Mouse (Mus musculus) right cerebral cortex, postnatal 36 days (tissue): Measurements from ENCODE around the gene Slc25a41.

ENCODE experiments used
- DNase-seq, 2 experiments: peaks; one replicate each; pipeline ENCODE4 v3.0.0; 2022; ENCODE audit warnings: low spot score in 2 of 2, mixed read lengths in 1 of 2

Gene Slc25a41

DNA sequence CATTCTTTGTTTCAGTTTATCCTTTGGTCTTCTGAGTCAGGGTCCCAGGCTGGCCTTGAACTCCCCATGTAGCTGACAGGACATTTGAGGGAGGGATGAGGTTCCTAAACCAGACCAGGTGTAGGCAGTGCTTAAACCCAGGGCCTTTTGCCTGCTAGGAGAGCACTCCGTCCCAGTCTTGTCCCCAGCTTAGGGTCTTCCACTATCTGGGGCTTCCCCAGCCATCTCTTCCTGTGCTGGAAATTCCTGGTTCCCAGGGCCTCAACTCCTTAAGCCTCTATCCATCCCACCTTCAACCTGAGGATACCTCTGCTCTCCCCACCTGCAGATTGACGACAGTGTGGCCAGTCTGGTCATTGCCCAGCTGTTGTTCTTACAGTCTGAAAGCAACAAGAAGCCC is 50.5 kb downstream of the Slc25a41 start:
- no peak for DNase-seq

DNA sequence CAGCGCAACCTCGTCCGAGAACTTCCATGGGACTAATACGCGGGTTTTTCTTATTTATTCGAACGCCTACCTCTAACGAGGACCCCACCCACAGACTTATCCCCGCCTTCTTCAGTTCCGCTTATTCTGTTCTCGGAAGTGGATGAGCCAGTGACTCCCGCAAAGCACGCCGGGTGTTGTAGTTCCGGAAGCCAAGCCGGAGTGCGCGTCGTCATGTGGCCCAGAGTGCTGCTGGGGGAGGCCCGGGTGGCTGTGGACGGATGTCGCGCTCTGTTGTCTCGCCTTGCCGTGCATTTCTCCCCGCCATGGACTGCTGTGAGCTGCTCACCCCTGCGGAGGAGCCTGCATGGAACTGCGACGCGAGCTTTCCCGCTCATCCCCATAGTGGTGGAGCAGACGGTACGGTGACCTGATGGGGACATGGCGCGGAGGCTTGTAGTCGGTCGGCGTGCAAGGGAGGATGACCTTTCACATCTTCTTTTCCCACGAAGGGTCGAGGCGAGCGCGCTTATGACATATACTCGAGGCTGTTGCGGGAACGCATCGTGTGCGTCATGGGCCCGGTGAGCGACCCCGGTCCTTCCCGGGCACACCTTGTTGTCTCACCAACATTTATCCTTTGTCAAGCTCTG is 51.2 kb downstream of the Slc25a41 start, which contains the start of gene Clpp:
TSS of gene Clpp (plus strand) at position 191 of the 632 bp plus-strand sequence.
- peak; percentile 96 to 97 for DNase-seq

DNA sequence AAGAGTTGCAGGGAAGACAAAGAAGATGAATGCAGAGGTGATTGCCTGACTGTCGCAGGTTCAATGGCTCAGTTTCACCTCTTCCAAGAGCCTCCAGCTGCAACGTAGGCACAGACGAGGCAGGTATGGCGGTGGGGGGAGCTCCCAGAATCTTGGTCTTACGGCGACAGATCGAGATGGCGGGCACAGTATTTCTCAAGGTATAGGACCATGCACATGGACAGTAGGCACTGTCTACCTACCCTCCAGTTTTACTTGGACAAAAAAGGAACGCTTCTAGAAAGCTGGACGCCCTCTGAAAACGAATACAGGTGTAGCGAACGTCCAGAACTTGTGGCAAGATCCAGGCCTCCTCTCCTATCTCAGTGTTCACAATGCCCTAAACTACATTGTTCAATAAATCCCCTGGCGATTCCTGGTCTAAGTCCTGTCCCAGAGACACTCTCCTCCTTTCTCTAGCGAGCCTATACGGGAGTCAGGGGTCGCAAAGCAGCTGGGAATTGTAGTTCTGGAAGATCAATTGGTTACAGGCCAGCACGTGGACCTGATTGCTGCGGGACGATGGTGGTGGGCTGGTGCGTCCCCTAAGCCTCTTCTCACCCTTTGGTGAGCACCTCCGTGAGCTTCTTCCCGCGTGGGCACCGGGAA is 51.9 kb downstream of the Slc25a41 start:
- DNase-seq = peak; percentile 75 to 82

DNA sequence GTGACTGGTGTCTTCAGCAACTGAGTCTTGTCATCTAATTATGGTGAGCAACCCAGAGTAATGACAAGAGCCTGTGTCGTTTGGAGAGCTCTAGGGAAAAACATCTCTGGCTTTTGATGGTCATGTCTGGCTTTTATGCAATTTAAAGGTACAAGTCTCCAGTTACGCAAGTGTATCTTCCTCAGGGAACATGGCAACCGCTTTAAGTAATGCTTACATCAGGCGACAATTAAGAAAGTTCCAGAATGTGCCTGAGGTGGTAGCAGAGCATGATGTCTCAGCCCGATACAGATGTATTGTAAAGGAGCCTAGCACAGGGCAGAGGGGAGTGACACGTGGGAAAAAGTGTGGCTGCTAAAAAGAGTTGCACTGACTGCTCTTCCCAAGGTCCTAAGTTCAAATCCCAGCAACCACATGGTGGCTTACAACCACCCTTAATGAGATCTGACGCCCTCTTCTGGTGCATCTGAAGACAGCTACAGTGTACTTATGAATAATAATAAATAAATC is 52.5 kb downstream of the Slc25a41 start:
- DNase-seq = no peak

DNA sequence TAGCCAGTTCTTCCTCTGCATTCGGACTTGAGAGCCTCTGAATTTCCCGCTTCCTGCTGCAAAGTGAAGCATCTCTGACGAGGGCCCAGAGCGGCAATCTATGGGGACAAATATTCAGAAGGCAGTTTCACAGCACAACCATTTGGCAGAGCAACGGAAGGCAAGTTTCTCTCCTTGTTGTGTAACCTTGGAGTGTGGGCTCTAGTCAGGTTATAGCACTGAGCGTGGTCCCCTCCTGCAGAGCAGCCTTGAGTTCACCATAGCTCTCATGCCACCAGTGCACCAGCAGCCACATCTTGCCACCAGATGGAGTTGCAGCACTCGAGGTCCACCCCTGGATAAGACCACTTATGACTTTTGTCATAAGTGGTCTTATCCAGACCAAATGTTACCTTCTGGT is 53.0 kb downstream of the Slc25a41 start:
- no peak for DNase-seq

DNA sequence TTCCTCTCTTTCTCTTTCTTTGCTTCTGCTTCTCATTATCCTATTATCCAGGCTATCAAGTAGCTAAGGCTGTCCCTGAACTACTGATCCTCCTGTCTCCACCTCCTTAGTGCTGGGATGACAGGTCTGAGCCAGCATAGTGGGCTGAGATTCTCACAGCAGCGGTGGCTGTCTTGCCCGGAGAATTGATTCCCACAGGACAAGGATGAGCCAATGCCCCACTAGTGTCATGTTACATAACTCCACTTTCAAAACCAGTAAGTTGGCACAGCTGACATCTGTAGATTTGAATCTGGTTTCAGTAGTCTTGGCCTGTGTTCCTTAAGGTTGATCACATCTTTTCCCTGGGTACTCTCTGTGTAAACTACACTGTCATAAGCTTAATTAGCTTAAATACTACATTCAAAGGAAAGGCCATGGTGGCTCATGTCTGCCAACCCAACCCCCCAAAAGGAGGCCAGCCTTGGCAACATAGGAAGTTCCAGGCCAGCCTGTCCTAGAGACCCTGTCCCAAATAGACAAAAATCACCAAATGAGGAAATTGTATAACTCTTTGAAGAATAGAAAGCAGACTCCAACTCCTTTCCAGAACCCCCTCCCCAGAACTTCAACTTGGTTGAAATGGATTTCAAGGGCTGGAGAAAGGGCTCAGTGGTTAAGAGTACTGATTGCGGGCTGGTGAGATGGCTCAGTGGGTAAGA is 55.2 kb downstream of the Slc25a41 start:
- DNase-seq = no peak

DNA sequence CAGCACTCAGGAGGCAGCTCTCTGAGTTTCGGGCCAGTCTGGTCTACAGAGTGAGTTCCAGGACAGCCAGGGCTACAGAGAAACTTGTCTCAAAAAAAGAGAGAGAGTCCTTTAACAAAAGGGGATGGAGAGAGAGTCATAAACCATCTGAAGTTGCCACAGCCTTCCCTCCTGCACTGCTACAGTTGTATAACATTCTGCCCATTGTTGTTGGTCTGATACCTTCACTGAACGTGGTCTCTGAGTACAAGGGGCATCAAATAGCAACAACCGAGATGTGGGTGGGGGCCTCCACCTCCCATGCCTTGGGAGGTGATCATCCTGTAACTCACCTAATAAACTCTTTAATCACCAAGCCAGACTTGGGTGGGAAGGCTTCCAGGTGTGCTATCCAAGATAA is 55.8 kb downstream of the Slc25a41 start:
- no peak for DNase-seq

DNA sequence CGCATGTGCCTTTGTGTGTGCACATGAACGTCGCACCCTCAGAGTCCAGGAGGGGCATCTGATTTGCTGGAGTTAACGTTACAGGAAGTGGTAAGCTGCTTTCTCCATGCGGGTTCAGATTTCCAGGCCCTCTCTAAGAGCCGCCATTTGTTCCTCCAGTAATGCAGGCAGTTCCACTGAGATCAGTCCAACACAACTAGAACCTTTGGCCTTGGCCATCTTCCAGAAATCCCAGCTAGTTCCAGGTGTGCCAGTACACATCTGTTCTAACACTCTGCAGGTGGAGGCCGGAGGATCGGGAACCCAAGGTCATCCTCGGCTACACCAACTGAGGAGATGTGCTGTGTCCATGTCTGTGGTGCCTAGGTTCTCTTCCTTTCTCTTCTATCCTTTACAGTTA is 56.6 kb downstream of the Slc25a41 start:
- no peak for DNase-seq
